Mouse (Mus musculus) kidney, adult 9 months (tissue): ENCODE measurements around the gene Tmem189.
A peak's percentile ranks its signal among the peaks of the same experiment; 100 is the strongest.

Experiments used
- DNase-seq: peaks from one replicate; pipeline ENCODE4 v3.0.0; 2022

The Tmem189 gene

GRCm38 (mm10) chr2:167689501-167690218 is at the start of gene Tmem189:
TSS of gene Tmem189 (minus strand) at chr2:167689822.
- no peak for DNase-seq

GRCm38 (mm10) chr2:167739030-167739429 is 49.4 kb upstream of the Tmem189 start:
- no peak for DNase-seq

- DNase-seq, result no peak
Observed at GRCm38 (mm10) chr2:167734861-167735260, 45.2 kb upstream of the Tmem189 start.

- DNase-seq, result no peak
Observed at GRCm38 (mm10) chr2:167731149-167731548, 41.5 kb upstream of the Tmem189 start.

GRCm38 (mm10) chr2:167730036-167730435 is 40.4 kb upstream of the Tmem189 start:
- DNase-seq, result no peak

- peak; percentile 73 for DNase-seq
Observed at GRCm38 (mm10) chr2:167727161-167727560, 37.5 kb upstream of the Tmem189 start.

GRCm38 (mm10) chr2:167725879-167726278 is 36.3 kb upstream of the Tmem189 start:
- no peak for DNase-seq

- DNase-seq, result no peak
Observed at GRCm38 (mm10) chr2:167723589-167724206, 34.1 kb upstream of the Tmem189 start.

GRCm38 (mm10) chr2:167722538-167722937 is 32.9 kb upstream of the Tmem189 start:
- DNase-seq, result no peak

- no peak for DNase-seq
Observed at GRCm38 (mm10) chr2:167721159-167721882, 31.7 kb upstream of the Tmem189 start.

- DNase-seq, result no peak
Observed at GRCm38 (mm10) chr2:167719520-167719919, 29.9 kb upstream of the Tmem189 start.

- DNase-seq, result no peak
Observed at GRCm38 (mm10) chr2:167717208-167717607, 27.6 kb upstream of the Tmem189 start.

- DNase-seq, result no peak
Observed at GRCm38 (mm10) chr2:167715008-167715407, 25.4 kb upstream of the Tmem189 start.

- DNase-seq, result no peak
Observed at GRCm38 (mm10) chr2:167714298-167714697, 24.7 kb upstream of the Tmem189 start.

- peak; percentile 83 for DNase-seq
Observed at GRCm38 (mm10) chr2:167712872-167713821, 23.5 kb upstream of the Tmem189 start.

- DNase-seq, result no peak
Observed at GRCm38 (mm10) chr2:167710574-167710973, 21.0 kb upstream of the Tmem189 start.

- DNase-seq, result no peak
Observed at GRCm38 (mm10) chr2:167709969-167710368, 20.3 kb upstream of the Tmem189 start.

GRCm38 (mm10) chr2:167708373-167708772 is 18.8 kb upstream of the Tmem189 start:
- DNase-seq, result no peak

- no peak for DNase-seq
Observed at GRCm38 (mm10) chr2:167706183-167706939, 16.7 kb upstream of the Tmem189 start.

- peak; percentile 33 for DNase-seq
Observed at GRCm38 (mm10) chr2:167704409-167704808, 14.8 kb upstream of the Tmem189 start.

- DNase-seq, result no peak
Observed at GRCm38 (mm10) chr2:167702126-167702525, 12.5 kb upstream of the Tmem189 start.

GRCm38 (mm10) chr2:167701472-167701871 is 11.8 kb upstream of the Tmem189 start:
- DNase-seq, result no peak
